Mouse (Mus musculus): ENCODE measurements around the gene Kpna6.

- TF ChIP-seq CTCF (IDR thresholded peaks at IDR 0.05; ENCODE audit: borderline replicate concordance, control insufficient read depth, extremely low read depth, insufficient read depth, low read length, poor library complexity) (no peak), POLR2A (IDR thresholded peaks at IDR 0.05; ENCODE audit: control insufficient read depth, extremely low read depth, insufficient read depth, low read length, poor library complexity) (no peak)
Observed at GRCm38 (mm10) chr4:129610472-129610871, 62.1 kb downstream of the Kpna6 start.

Data from thymus, adult 2 months (tissue).